Mouse (Mus musculus) retina, postnatal 7 days (tissue): ENCODE results near the gene Bnip2.

Experiments
- DNase-seq: peaks from one replicate; pipeline ENCODE4 v3.0.0-alpha.2; 2012; ENCODE audit warnings: low read depth, low spot score

The Bnip2 gene

GRCm38 (mm10) chr9:69989303-69990121, at the start of gene Bnip2:
TSS of gene Bnip2 (plus strand) at chr9:69989466.
- peak; percentile 88 for DNase-seq

GRCm38 (mm10) chr9:69940839-69941490, 48.3 kb upstream of the Bnip2 start:
- no peak for DNase-seq

- DNase-seq: no peak
Observed at GRCm38 (mm10) chr9:69941556-69941955, 47.7 kb upstream of the Bnip2 start.

- peak; percentile 24 for DNase-seq
Observed at GRCm38 (mm10) chr9:69948964-69949363, 40.3 kb upstream of the Bnip2 start.

GRCm38 (mm10) chr9:69949641-69950040, 39.6 kb upstream of the Bnip2 start:
- no peak for DNase-seq

- no peak for DNase-seq
Observed at GRCm38 (mm10) chr9:69961007-69961406, 28.3 kb upstream of the Bnip2 start.

- DNase-seq: no peak
Observed at GRCm38 (mm10) chr9:69964370-69964769, 24.9 kb upstream of the Bnip2 start.

GRCm38 (mm10) chr9:69985526-69985925, 3.7 kb upstream of the Bnip2 start:
- DNase-seq: no peak

- DNase-seq: no peak
Observed at GRCm38 (mm10) chr9:69986063-69986462, 3.2 kb upstream of the Bnip2 start.

GRCm38 (mm10) chr9:69986571-69986970, 2.7 kb upstream of the Bnip2 start:
- DNase-seq: no peak

- DNase-seq: peak; percentile 27
Observed at GRCm38 (mm10) chr9:69987579-69987978, 1.7 kb upstream of the Bnip2 start.

- no peak for DNase-seq
Observed at GRCm38 (mm10) chr9:69988706-69989302, 462 bp upstream of the Bnip2 start.

GRCm38 (mm10) chr9:69990346-69990745, 1.1 kb downstream of the Bnip2 start:
- no peak for DNase-seq

GRCm38 (mm10) chr9:69992841-69993277, 3.6 kb downstream of the Bnip2 start:
- no peak for DNase-seq

- no peak for DNase-seq
Observed at GRCm38 (mm10) chr9:69993479-69993878, 4.2 kb downstream of the Bnip2 start.

- no peak for DNase-seq
Observed at GRCm38 (mm10) chr9:69994547-69994946, 5.3 kb downstream of the Bnip2 start.

- DNase-seq: no peak
Observed at GRCm38 (mm10) chr9:69999318-69999717, 10.1 kb downstream of the Bnip2 start.

- no peak for DNase-seq
Observed at GRCm38 (mm10) chr9:70003516-70003915, 14.2 kb downstream of the Bnip2 start.

- no peak for DNase-seq
Observed at GRCm38 (mm10) chr9:70006984-70007383, 17.7 kb downstream of the Bnip2 start.

GRCm38 (mm10) chr9:70007506-70008248, 18.4 kb downstream of the Bnip2 start:
- no peak for DNase-seq

- no peak for DNase-seq
Observed at GRCm38 (mm10) chr9:70009754-70010304, 20.6 kb downstream of the Bnip2 start.
